Mouse (Mus musculus): ENCODE results near the gene Hook2. TPM values are rescaled to one million over a fixed set of nuclear protein-coding genes. Genes with fewer than 3 reads are reported as not detected.

Gene Hook2
- total RNA-seq, 1 experiment from 2014 or later: 10.8 TPM

DNA sequence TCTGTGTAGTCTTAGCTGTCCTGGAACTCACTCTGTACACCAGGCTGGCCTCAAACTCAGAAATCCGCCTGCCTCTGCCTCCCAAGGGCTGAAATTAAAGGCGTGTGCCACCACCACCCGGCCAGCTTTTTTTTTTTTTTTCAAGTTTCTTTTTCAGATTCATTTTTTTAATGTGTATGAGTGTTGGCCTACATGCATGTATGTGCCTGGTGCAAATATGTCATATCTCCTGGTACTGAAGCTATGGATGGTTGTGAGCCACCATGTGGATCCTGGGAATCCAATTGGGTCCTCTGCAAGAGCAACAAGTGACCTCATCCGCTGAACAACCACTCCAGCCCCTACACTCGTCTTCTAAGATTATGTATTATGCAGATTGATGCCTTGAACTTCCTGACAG is 3.0 kb upstream of the Hook2 start:
- no peak for DNase-seq

DNA sequence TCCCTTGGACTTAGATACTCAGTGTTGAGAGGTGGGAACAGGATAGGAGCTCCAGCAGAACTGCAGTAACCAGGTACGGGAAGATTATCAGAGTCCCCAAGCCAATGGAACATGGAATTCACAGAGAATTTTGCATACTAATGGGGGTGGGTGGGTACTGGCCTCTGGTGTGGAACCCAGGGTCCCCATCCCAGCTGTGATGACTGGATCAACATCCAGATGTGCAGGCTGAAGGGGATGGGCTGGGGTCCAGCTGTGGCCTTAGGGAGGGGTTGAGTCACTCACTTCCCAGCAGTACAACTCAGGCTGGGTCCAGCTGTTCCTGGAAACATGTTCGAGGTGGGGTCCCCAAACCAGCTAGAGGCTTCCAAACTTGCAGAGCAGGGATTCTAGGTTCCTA is 2.5 kb upstream of the Hook2 start:
- DNase-seq: no peak

DNA sequence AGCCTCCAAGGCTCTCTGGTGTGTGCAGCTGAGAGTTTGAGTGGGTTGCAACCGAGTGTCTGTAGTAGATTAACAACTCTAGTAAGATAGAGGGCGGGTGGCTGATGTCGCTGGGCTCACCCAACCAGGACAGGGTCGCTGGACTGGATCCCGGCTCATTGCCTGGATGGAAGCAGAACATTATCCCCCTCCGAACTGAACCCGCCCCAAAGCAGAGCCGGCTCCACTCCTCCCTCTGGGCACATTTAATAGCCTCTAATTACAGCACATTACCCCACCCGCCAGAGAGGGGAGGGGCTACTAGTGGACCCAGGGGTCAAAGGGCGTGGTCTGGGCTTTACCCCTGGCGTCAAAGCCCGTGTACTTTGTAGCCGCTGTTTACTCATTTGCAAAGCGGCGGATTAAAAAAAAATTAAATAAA is 1.1 kb upstream of the Hook2 start:
- DNase-seq: peak; percentile 40

DNA sequence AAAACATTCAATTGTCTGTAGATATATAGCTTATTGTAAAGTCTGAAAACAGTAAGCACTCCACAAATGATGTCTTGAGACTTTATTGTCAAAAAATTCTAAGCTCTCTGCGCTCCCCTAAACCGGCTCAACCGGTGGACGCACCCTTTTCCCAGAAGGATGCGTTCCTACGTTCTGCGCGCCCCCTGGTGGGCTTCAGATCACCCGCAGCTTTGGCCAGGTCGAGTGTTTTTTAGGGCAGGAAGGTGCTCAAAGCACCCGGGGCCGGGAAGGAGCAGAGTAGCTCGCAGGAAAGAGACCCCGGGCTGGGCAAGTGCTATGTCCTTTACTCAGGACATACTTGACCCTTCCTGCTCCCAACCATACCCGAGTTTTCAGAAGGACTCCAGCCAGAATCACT is 593 bp upstream of the Hook2 start:
- DNase-seq: peak; percentile 92

DNA sequence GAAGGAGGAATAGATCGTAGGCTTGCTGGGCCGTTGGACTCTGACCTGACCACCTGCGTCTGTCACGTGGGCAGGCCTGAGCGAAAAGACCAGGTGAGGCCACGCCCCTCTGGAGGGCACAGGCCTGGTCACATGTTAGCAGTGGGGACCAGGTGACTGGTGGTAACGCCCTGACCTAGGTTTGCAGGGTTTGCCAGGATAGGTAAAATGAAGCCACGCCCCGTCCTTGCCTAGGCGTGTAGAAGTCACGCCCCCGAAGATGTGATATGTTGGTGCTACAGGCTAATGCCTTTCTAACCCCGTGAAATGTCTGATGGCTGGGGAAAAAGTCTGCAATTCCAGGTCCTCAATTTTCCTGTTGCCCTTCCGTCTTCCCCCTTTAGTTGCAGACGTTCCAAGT is 433 bp downstream of the Hook2 start:
- DNase-seq: no peak

DNA sequence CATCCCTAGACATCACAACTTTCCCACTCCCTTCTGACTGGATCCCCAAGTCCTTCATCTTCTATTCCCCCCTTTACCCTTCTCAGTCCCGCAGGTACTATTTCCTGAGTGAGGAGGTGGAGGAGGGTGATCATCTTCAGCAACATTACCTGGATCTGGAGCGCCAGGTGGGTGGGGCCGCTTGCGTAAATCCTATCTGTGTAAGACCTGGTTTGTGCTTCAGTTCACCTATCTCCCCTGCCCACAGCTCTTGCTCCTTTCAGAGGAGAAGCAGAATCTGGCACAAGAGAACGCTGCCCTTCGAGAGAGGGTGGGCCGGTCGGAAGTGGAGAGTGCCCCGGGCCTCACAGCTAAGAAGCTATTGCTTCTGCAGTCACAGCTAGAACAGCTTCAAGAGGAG is 4.0 kb downstream of the Hook2 start:
- no peak for DNase-seq

DNA sequence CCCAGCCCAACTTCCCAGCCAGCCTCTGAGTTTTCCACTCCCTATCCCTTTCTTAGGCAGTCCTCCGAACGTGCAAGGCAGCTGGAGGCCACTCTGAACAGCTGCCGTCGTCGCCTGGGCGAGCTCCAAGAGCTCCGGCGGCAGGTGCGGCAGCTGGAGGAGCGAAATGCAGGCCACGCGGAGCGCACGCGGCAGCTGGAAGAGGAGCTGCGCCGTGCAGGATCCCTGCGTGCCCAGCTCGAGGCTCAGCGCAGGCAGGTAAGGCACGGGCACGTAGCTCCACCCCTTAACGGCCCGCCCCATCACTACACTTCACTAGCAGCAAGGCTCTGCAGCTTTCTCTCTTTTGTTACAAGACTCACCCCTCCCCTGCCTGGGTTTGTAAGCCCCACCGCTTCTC is 5.3 kb downstream of the Hook2 start:
- no peak for DNase-seq

DNA sequence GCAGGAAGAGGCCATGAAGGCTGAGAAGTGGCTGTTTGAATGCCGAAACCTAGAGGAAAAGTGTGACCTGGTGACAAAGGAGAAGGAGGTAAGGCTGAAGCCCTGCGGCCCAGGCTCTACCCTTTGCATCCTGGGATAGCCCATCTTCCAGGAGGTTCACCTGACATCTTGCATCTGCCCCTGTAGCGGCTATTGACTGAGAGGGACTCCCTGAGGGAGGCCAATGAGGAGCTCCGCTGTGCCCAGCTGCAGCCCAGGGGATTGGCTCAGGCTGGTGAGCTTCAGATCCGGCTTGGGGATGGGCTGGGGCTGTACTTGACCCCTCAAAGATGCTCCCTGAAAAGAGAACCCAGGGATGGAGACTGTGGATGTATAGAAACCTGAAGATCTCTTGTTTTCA is 6.6 kb downstream of the Hook2 start:
- DNase-seq: no peak

DNA sequence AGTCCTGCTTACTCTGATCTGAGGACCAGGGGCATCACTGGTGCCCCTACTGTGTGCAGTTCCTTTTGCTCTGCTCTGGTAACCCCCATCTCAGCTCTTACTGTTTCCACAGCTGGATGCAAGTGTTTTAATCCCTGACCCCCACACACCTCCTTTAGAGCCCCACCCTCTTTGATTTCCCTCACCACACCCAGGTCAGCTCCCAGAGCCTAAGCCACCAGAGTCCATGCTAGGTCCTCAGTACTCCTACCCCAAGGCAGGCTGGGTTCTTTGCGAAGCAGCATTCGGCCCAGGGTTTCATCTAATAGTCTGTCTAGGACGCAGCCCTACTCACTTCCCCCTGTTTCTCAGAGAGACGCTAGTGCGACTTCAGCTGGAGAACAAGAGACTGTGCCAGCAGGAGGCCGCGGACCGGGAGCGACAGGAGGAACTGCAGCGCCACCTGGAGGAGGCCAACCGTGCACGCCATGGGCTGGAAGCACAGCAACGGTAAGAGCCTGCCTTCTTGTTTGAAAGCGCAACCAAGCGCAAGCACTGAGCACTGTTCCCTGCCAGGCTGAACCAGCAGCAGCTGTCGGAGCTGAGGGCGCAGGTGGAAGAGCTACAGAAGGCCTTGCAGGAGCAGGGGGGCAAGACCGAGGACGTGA is 7.4 kb downstream of the Hook2 start:
- DNase-seq: peak; percentile 93

DNA sequence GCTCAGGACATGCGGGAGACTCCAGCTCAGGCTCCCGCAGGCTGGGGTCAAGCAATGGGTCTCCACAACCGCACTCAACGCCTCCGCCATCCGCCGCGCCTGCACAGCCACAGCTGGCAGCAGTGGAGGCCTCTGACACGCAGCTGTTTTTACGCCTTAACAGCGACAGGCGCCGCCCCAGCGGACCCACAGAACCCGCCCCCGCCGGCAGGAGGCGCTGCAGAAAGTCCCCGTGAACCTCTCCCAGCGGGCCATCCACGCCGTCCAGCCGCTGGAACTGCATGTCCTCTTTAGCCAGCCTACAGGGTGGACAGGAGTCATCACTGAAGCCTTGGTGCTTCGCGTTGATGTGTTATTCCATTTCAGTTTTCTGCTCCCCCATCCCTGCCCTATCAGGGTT is 17.3 kb downstream of the Hook2 start:
- DNase-seq: peak; percentile 58

DNA sequence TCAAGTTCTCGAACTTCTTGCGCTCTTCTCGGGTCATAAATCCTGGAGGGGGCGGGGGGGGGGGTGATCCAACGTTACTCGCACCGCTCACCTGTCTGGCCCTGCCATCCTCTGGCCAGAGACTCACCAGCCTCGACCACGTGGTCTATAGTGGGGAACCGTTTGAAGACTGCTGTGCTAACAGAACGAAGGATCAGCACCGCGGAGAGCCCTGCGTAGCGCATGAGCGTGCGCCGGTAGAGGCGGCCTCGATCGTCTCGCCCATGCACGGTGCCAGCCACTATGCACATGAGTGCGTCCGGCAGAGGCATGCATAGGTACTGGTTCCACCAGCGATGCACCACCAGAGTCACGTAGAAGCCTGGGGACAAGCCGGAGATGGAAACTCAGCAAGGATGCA is 20.8 kb downstream of the Hook2 start:
- no peak for DNase-seq

GRCm38 (mm10) chr8:85013230-85013840 is 22.9 kb downstream of the Hook2 start:
- peak; percentile 68 for DNase-seq

DNA sequence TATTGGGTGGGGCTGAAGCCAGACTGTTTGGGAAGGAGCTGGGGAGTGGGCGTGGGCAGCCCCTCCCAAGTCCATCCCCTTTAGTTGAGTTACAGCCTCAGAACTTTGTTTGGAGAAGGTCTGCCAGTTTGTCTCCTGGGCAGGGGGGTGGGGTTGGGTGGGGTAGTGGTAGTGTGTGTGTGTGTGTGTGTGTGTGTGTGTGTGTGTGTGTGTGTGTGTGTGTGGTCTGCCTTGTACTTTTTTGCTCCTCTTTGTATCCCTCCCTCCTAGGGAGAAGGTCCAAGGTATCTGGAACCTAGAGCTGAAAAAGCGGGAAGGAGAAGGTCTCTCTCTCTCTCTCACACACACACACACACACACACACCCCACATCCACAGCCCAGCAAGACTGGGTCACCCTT is 24.0 kb downstream of the Hook2 start, which contains the start of gene Best2:
Gene Best2 (minus strand): TSS at position 101 of the 400 bp plus-strand sequence.
- DNase-seq: no peak

GRCm38 (mm10) chr8:85016724-85017123 is 26.3 kb downstream of the Hook2 start:
- DNase-seq: no peak

GRCm38 (mm10) chr8:85017209-85017608 is 26.8 kb downstream of the Hook2 start:
- DNase-seq: no peak

- no peak for DNase-seq
Measured at GRCm38 (mm10) chr8:85021514-85022055, 31.2 kb downstream of the Hook2 start.

- DNase-seq: no peak
Measured at GRCm38 (mm10) chr8:85023846-85024245, 33.4 kb downstream of the Hook2 start.

GRCm38 (mm10) chr8:85025098-85025932 is 34.9 kb downstream of the Hook2 start, which contains the start of gene Asna1:
Gene Asna1, minus strand, starts transcription at chr8:85025281.
- peak; percentile 80 for DNase-seq

- peak; percentile 95 for DNase-seq
Measured at GRCm38 (mm10) chr8:85026670-85027515, 36.5 kb downstream of the Hook2 start, which contains the start of gene Trir. Gene Trir, plus strand, starts transcription at chr8:85026823.

- DNase-seq: no peak
Measured at GRCm38 (mm10) chr8:85027516-85027855, 37.1 kb downstream of the Hook2 start.

DNA sequence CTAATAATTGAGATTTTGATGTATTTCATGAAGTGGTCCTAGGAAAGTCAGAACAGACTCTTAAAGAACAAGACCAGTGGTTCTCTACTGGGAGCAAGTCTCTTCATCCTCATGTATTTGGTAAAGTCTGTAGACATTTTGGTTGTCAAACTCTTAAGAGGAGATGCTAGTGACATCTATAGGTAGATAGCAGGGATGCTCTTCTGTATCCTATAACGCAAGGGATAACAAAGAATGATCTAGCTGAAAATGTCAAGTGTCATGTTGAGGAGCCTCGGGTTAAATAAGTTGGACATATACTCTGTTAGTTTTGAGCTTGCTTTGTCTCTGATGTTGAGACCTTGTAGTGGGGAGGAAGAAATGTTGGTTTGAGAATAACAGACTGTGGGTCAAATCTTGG is 37.5 kb downstream of the Hook2 start:
- no peak for DNase-seq

- DNase-seq: no peak
Measured at GRCm38 (mm10) chr8:85029271-85029670, 38.9 kb downstream of the Hook2 start.
